Mouse (Mus musculus): ENCODE data around the gene Sacm1l.

- TF ChIP-seq CTCF (IDR thresholded peaks at IDR 0.05; ENCODE audit: borderline replicate concordance, extremely low read depth, insufficient read depth, insufficient read length): no peak
- TF ChIP-seq POLR2A (IDR thresholded peaks at IDR 0.05; ENCODE audit: borderline replicate concordance, extremely low read depth, insufficient read depth, insufficient read length, poor library complexity, severe bottlenecking): no peak
These were observed 20.6 kb upstream of the Sacm1l start for GRCm38 (mm10) chr9:123508986-123509385.
